Mouse (Mus musculus) cerebellum, adult (tissue): ENCODE results near the gene Tmem205.

ENCODE experiments used
- ATAC-seq: cut with Nextera tagmentation; 2 replicates; pipeline ENCODE4 v1.9.2; 2017; ENCODE audit warnings: mild to moderate bottlenecking, moderate library complexity, mixed read lengths; ENCODE audit not compliant: insufficient number of reproducible peaks, low FRiP score, low TSS enrichment

Gene Tmem205

GRCm38 (mm10) chr9:21947540-21948130 lies 20.3 kb upstream of the Tmem205 start:
- no peak for ATAC-seq

GRCm38 (mm10) chr9:21944267-21944666 lies 16.9 kb upstream of the Tmem205 start:
- no peak for ATAC-seq

GRCm38 (mm10) chr9:21943638-21944037 lies 16.3 kb upstream of the Tmem205 start:
- ATAC-seq: no peak

- ATAC-seq: no peak
Measured at GRCm38 (mm10) chr9:21943046-21943445, 15.7 kb upstream of the Tmem205 start.

- no peak for ATAC-seq
Measured at GRCm38 (mm10) chr9:21938234-21938855, 11.0 kb upstream of the Tmem205 start.

GRCm38 (mm10) chr9:21937711-21938175 lies 10.4 kb upstream of the Tmem205 start:
- ATAC-seq: no peak

- ATAC-seq: peak; percentile 90
Measured at GRCm38 (mm10) chr9:21936692-21937570, 9.6 kb upstream of the Tmem205 start, which contains the start of gene Plppr2. Gene Plppr2, plus strand, starts transcription at chr9:21937033.

- no peak for ATAC-seq
Measured at GRCm38 (mm10) chr9:21935466-21936131, 8.2 kb upstream of the Tmem205 start.

- ATAC-seq: no peak
Measured at GRCm38 (mm10) chr9:21934021-21934420, 6.7 kb upstream of the Tmem205 start.

GRCm38 (mm10) chr9:21932445-21933137 lies 5.2 kb upstream of the Tmem205 start:
- no peak for ATAC-seq

- ATAC-seq: no peak
Measured at GRCm38 (mm10) chr9:21932006-21932405, 4.7 kb upstream of the Tmem205 start.

- ATAC-seq: no peak
Measured at GRCm38 (mm10) chr9:21929208-21929607, 1.9 kb upstream of the Tmem205 start.

- no peak for ATAC-seq
Measured at GRCm38 (mm10) chr9:21926784-21927183, 572 bp downstream of the Tmem205 start.

GRCm38 (mm10) chr9:21926155-21926554 lies 1.2 kb downstream of the Tmem205 start:
- ATAC-seq: no peak

- ATAC-seq: no peak
Measured at GRCm38 (mm10) chr9:21925506-21925905, 1.9 kb downstream of the Tmem205 start.

- no peak for ATAC-seq
Measured at GRCm38 (mm10) chr9:21925034-21925433, 2.3 kb downstream of the Tmem205 start.

- no peak for ATAC-seq
Measured at GRCm38 (mm10) chr9:21924099-21924493, 3.3 kb downstream of the Tmem205 start.

GRCm38 (mm10) chr9:21923490-21924098 lies 3.8 kb downstream of the Tmem205 start:
- ATAC-seq: no peak

- no peak for ATAC-seq
Measured at GRCm38 (mm10) chr9:21923036-21923435, 4.3 kb downstream of the Tmem205 start.
